Mouse (Mus musculus) C2C12 (cell line): ENCODE data around the gene Amacr. TPM values are rescaled to one million over a fixed set of nuclear protein-coding genes. Genes with fewer than 3 reads are reported as not detected.

ENCODE experiments used
- H3K27me3 ChIP-seq: one replicate; pipeline ENCODE4 v1.6.1; 2011; ENCODE audit not compliant: control insufficient read depth, insufficient read depth, insufficient read length
- H3K36me3 ChIP-seq: one replicate; pipeline ENCODE4 v1.6.1; 2011; ENCODE audit not compliant: control insufficient read depth, insufficient read depth
- H3K4me3 ChIP-seq: one replicate; pipeline ENCODE4 v1.5.1; 2011; ENCODE audit warnings: mild to moderate bottlenecking, control low read depth; ENCODE audit not compliant: poor library complexity, insufficient read depth, severe bottlenecking
- H3K79me2 ChIP-seq: one replicate; pipeline ENCODE4 v1.6.1; 2011; ENCODE audit not compliant: control insufficient read depth, insufficient read depth
- H3K79me3 ChIP-seq: one replicate; pipeline ENCODE4 v1.6.1; 2011; ENCODE audit warnings: low read depth, control low read depth
- H3ac ChIP-seq: one replicate; pipeline ENCODE3; 2011; ENCODE audit warnings: low read depth; ENCODE audit not compliant: control insufficient read depth, insufficient read length
- CEBPB ChIP-seq: IDR thresholded peaks from one replicate; pipeline ENCODE4 v1.6.1; 2011; ENCODE audit warnings: low read depth, mild to moderate bottlenecking, control low read depth, moderate library complexity
- CTCF ChIP-seq: IDR thresholded peaks from one replicate; pipeline ENCODE4 v1.5.1; 2011; ENCODE audit not compliant: control insufficient read depth, insufficient read depth, insufficient read length
- FOSL1 ChIP-seq: IDR thresholded peaks from one replicate; pipeline ENCODE4 v1.8.0; 2011; ENCODE audit warnings: mild to moderate bottlenecking, low read length; ENCODE audit not compliant: poor library complexity, insufficient read depth, severe bottlenecking
- MAX ChIP-seq: IDR thresholded peaks from one replicate; pipeline ENCODE4 v1.6.1; 2011; ENCODE audit warnings: mild to moderate bottlenecking, control low read depth
- MYOD1 ChIP-seq: IDR thresholded peaks from one replicate; pipeline ENCODE4 v1.6.1; 2011; ENCODE audit warnings: low read depth; ENCODE audit not compliant: control insufficient read depth, insufficient read length
- MYOG ChIP-seq: IDR thresholded peaks from one replicate; pipeline ENCODE4 v1.6.1; 2011; ENCODE audit not compliant: control insufficient read depth, insufficient read length; ENCODE audit errors: extremely low read depth
- USF1 ChIP-seq: IDR thresholded peaks from one replicate; pipeline ENCODE4 v1.6.1; 2011; ENCODE audit warnings: low read depth, mild to moderate bottlenecking, control low read depth, moderate library complexity
- long read RNA-seq, 2 experiments: library from polyadenylated mRNA; unstranded; transcript quantifications; one replicate each; pipeline ENCODE4 v2.0.0; 2019 to 2020
- polyA plus RNA-seq: library from polyadenylated mRNA; unstranded; fragments of >200 nt; fragmentation: generic; extraction: Trizol; gene quantifications from one replicate; pipeline ENCODE4 v1.2.1, GENCODE M21; 2012; ENCODE audit warnings: missing spikeins

The Amacr gene
- 19.7 TPM for polyA plus RNA-seq
- long read RNA-seq, experiment 1, transcript Amacr-201 (5 exons, 2,577 nt): major isoform, 56 of 58 reads
- long read RNA-seq, experiment 1, partial matches to known transcripts: 0 of 58 reads
- long read RNA-seq, experiment 1, other reads (novel, unspliced or antisense): 2 of 58 reads
- long read RNA-seq, experiment 2, transcript Amacr-201 (5 exons, 2,577 nt): major isoform, 74 of 77 reads
- long read RNA-seq, experiment 2, partial matches to known transcripts: 0 of 77 reads
- long read RNA-seq, experiment 2, other reads (novel, unspliced or antisense): 3 of 77 reads

DNA sequence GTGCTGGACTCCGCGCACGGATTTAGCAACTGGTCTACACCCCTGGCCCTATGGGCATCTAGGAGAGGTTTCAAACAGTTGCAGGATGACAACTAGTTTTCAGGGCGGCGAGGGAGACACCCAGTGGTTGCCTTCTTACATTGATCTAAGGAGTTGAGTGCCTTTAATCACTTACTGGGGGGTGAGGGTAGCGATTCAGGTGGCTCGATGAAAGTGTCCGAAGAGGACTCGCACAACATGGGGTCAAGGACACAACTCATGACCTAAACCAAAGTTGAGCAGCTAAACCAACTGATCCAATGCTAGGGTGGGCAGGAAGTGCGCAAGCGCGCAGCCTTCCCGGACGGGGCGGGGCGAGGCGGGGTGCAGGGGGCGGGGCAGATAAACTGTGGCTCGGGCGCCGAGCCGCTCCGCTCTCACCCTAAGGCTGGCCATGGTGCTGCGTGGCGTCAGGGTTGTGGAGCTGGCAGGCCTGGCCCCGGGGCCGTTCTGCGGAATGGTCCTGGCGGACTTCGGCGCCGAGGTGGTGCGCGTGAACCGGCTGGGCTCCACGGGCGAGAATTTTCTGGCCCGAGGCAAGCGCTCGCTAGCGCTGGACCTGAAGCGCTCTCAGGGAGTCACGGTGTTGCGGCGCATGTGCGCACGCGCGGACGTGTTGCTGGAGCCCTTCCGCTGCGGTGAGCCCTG is at the start of gene Amacr:
Amacr (plus strand) TSS at position 380 of the 687 bp plus-strand sequence.
- Histone ChIP-seq H3ac (peak within 1 kb of the TSS; percentile 73), H3K36me3 (no peaks in the 10 kb centered on the region), H3K27me3 (no peaks in the 10 kb centered on the region), H3K79me3 (no peaks in the 10 kb centered on the region), H3K4me3 (peak within 1 kb of the TSS; percentile 58), H3K79me2 (no peaks in the 10 kb centered on the region)
- TF ChIP-seq CTCF (no peak), MAX (peak; percentile 35)

DNA sequence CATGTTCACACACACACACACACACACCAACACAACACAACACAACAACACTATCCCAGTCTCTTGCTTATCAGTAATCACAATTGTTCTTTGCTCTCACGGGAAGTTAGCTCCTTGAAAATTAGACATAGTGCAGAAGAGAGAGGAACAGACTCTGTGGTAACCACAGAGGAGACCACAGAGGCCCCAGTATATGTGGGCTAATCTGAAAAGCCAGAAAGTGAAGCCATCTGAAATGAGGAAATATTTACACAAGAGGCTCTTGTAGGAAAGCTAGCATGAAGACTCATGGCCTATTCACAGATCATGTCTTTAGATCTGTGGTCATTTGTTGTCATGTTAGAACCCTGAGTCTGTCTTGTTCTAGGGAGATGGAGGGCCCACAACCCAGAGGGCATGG is 47.6 kb upstream of the Amacr start:
- TF ChIP-seq CEBPB (no peak), CTCF (no peak), MAX (no peak), FOSL1 (no peak), USF1 (no peak), MYOD1 (no peak)
- H3K4me3 ChIP-seq: no peak overlapping the region
- H3ac ChIP-seq: no peak overlapping the region
- H3K27me3 ChIP-seq: no peaks in the 10 kb centered on the region
- no peaks in the 10 kb centered on the region for H3K79me3 ChIP-seq
- H3K79me2 ChIP-seq: no peaks in the 10 kb centered on the region
- H3K36me3 ChIP-seq: no peaks in the 10 kb centered on the region

DNA sequence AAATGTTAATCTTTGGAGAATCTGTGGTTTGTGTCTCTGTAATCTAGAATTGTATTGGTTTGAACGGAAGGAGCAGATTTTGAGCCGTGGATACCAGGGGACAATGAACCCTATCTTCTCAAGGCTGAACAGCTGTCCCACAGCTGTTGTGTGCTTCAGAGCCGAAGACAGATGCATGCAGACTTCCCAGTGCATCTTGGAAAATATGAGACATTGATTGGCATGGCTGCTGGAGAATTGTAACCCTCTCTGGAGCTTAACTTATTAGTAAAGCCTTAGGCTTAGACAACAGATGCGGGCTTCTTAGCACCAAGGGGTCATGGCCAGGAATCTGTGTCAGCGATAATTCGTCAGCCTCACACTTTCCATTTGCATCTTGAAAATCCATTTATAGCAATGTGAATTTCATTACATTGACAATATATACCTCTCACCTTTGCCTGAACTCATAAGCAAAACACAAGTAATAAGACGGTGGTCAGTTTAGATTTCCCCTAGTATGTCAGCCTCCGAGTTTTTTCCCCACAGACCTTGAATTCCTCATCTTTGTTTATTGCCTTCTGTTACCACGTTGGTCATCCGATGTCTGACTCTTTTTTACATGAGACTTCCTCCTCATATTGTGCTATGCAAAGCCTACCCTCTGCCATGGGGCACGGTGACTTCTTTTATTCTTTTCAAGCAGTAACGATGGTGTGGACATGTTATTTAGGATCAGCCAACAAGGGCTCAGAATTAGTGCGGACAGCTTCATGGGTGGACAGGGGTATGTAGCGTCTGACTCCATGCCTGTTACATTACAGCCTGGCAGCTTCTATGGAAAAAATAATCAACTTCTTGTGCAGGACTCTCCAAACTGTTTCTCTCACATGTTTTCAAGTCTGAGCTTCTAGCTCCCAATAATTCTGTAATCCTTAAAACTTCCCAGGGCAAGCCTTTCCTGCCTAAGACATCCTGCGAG is 41.1 kb upstream of the Amacr start:
- no peaks in the 10 kb centered on the region for H3K36me3 ChIP-seq
- no peak overlapping the region for H3K4me3 ChIP-seq
- no peaks in the 10 kb centered on the region for H3K27me3 ChIP-seq
- peak; percentile 100 for TF ChIP-seq MYOD1
- TF ChIP-seq CEBPB: no peak
- H3K79me2 ChIP-seq: no peaks in the 10 kb centered on the region
- H3ac ChIP-seq: peak overlapping the region; percentile 2
- no peaks in the 10 kb centered on the region for H3K79me3 ChIP-seq

DNA sequence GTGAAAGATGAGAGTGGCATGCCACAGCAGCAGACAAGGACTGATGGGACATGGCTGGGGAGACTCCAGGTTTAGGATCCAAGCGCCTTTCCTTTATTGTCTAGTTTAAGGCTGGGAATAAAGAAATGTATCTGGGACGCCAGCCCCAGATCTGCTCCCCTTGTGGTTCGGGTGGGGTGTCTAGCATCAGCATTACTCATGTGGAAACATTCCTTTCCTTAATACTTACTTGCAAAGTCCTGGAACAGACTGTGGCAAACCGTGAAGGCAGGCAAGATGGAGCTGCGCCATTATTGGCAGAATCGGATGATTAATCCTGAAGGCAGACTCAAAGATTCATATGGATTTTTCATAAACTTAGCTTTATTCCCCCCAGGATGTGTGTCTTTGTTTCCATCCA is 39.7 kb upstream of the Amacr start:
- no peak overlapping the region for H3ac ChIP-seq
- H3K4me3 ChIP-seq: no peak overlapping the region

DNA sequence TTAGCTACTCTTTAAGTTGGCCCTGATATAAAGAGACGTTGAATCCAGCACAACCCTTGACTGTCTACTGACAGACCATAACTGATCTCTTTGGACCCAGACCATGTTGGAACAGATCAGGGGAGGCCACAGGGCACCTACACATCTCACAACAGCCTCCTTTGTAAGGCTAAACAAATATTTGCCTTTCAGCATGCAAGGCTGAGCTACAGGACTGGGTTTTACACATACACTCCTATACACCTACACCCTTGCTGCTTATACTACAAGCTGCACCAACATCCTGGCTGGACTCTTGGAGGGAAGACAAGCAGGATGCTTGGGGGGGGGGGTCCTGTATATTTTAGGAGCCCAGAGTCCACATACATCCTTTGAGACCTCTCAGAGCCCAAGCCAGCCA is 33.7 kb upstream of the Amacr start:
- H3ac ChIP-seq: no peak overlapping the region
- H3K36me3 ChIP-seq: no peaks in the 10 kb centered on the region
- H3K27me3 ChIP-seq: no peaks in the 10 kb centered on the region
- no peaks in the 10 kb centered on the region for H3K79me3 ChIP-seq
- TF ChIP-seq CEBPB (no peak), MYOG (no peak), USF1 (no peak), FOSL1 (no peak), MAX (no peak), CTCF (no peak), MYOD1 (no peak)
- H3K4me3 ChIP-seq: no peak overlapping the region
- H3K79me2 ChIP-seq: no peaks in the 10 kb centered on the region

More for the DNA sequence above, 39.7 kb upstream of the Amacr start:
- no peak for TF ChIP-seq MYOG
- no peak for TF ChIP-seq USF1
- no peak for TF ChIP-seq CTCF
- peak; percentile 6 for TF ChIP-seq FOSL1
- no peaks in the 10 kb centered on the region for H3K27me3 ChIP-seq
- H3K36me3 ChIP-seq: no peaks in the 10 kb centered on the region
- no peaks in the 10 kb centered on the region for H3K79me3 ChIP-seq
- H3K79me2 ChIP-seq: no peaks in the 10 kb centered on the region
